Mouse (Mus musculus) B cell, adult 67 days (primary cell): ENCODE results near the gene Olfr961. TPM values are rescaled to one million over a fixed set of nuclear protein-coding genes. Genes with fewer than 3 reads are reported as not detected.

Experiments
- total RNA-seq, 2 experiments: library from RNA; stranded (reverse); gene quantifications; 4 replicates each; pipeline ENCODE4 v1.2.4; 2023

Gene Olfr961
- total RNA-seq: not detected

DNA sequence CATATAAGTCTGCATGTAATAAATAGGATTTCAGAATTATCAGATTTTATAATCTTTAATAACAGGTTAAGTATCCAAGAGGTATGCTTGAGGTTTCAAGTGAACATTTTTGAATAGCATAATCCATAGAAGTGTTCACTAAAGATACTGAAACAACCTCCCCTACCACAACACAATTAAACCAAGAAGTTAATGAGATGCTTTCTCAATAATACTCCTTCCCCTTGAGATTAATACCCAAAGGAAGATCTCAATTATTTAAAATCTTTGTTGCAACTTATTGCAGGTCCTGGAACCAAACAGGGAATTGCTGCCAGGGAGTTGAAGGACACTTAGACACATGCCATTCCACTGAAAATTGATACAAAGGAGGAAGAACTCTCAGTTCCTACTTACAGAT lies at the start of gene Olfr961:
Gene Olfr961 (plus strand): TSS at position 301 of the 400 bp plus-strand sequence.

GRCm38 (mm10) chr9:39603999-39604453 lies 40.9 kb upstream of the Olfr961 start, which contains the start of gene AW551984:
TSS of gene AW551984 (minus strand) at chr9:39604403.

GRCm38 (mm10) chr9:39610355-39610754 lies 34.5 kb upstream of the Olfr961 start, which contains the start of gene Olfr148:
TSS of gene Olfr148 (plus strand) at chr9:39610655.

DNA sequence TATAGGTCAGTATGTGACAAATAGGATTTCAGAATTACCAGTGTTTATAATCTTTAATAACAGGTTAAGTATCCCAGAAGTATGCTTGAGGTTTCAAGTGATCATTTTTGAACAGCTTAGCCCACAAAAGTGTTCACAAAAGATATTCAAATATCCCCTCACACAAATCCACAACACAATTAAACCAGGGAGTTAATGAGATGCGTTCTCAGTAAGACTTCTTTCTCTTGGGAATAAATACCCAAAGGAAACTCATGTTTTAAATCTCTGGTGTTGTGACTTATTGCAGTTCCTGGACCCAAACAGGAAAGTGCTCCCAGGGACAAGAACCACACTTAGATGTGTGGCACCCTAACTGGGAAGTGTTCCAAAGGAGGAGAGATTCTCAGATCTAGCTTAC lies 23.8 kb upstream of the Olfr961 start, which contains the start of gene Olfr960:
Gene Olfr960 (plus strand): TSS at position 301 of the 400 bp plus-strand sequence.

DNA sequence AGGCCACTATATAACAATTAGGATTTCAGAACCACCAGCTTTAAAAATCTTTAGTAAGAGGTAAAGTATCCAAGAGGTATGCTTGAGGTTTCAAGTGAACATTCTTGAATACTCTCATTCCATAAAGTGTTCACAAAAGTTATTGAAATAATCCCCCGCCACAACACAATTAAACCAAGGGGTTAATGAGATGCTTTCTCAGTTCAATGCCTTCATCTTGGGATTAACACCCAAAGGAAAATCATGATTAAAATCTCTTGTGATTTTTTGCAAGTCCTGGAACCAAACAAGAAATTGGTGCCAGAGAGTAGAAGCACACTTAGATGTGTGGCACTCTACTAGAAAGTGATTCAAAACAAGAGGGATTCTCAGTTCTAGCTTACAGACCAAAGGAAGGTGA lies 22.0 kb downstream of the Olfr961 start, which contains the start of gene Olfr963:
Gene Olfr963 (plus strand): TSS at position 301 of the 400 bp plus-strand sequence.

Other genes starting within 250 kb of the Olfr961 start
- gene Olfr952, start 217.9 kb upstream of the Olfr961 start, total RNA-seq: not detected
- not detected for gene Olfr954, start 188.4 kb upstream of the Olfr961 start, total RNA-seq
- not detected for gene Olfr955, start 173.1 kb upstream of the Olfr961 start, total RNA-seq
- gene Olfr44, start 151.1 kb upstream of the Olfr961 start, total RNA-seq: not detected
- gene Olfr957, start 129.3 kb upstream of the Olfr961 start, total RNA-seq: not detected
- gene Olfr958, start 91.0 kb upstream of the Olfr961 start, total RNA-seq: not detected
- not detected for gene Olfr959, start 69.5 kb upstream of the Olfr961 start, total RNA-seq
- gene AW551984, start 40.7 kb upstream of the Olfr961 start, total RNA-seq: not detected
- not detected for gene Olfr148, start 34.4 kb upstream of the Olfr961 start, total RNA-seq
- not detected for gene Olfr960, start 23.7 kb upstream of the Olfr961 start, total RNA-seq
- not detected for gene Olfr963, start 22.1 kb downstream of the Olfr961 start, total RNA-seq
- gene Olfr149, start 62.0 kb downstream of the Olfr961 start, total RNA-seq: not detected
- not detected for gene Olfr965, start 66.3 kb downstream of the Olfr961 start, total RNA-seq
- not detected for gene Olfr150, start 85.9 kb downstream of the Olfr961 start, total RNA-seq
- not detected for gene Olfr967, start 101.2 kb downstream of the Olfr961 start, total RNA-seq
- gene Olfr968, start 138.2 kb downstream of the Olfr961 start, total RNA-seq: not detected
- gene Olfr969, start 145.9 kb downstream of the Olfr961 start, total RNA-seq: not detected
- not detected for gene Olfr970, start 163.8 kb downstream of the Olfr961 start, total RNA-seq
- not detected for gene Olfr971, start 191.8 kb downstream of the Olfr961 start, total RNA-seq
- gene Olfr972, start 221.3 kb downstream of the Olfr961 start, total RNA-seq: not detected